Mouse (Mus musculus) inflammation-experienced regulatory T-cells, adult 16 weeks (primary cell): ENCODE measurements around the gene A130010J15Rik. TPM values are rescaled to one million over a fixed set of nuclear protein-coding genes. Genes with fewer than 3 reads are reported as not detected.

Source experiments
- polyA plus RNA-seq: library from polyadenylated mRNA; unstranded; fragments of 100-300 nt; shearing (Covaris generic); gene quantifications from one replicate; pipeline ENCODE4 v1.2.1, GENCODE M21; 2017

Gene A130010J15Rik
- 10.1 TPM for polyA plus RNA-seq

DNA sequence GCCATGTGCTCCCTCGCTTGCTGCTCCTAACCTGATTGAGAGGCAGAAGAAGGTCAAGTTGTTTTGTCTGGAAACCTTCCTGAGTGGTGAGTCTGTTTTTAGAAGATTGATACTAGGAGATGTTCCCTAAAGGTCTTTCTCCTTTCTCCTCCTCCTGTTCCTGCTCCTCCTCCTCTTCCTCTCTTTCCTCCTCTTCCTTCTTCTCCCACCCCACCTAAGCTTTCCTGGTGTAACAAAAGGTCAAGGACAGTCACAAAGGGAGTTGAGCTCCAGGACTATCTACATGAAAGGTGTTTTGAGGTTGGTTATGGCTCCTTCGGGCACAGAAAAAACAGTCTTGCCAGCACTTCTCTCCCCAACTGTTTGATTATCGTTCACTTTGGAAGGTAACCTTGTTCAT is at the start of gene A130010J15Rik:
A130010J15Rik (plus strand) TSS at position 301 of the 400 bp plus-strand sequence.

GRCm38 (mm10) chr1:193129786-193130455 is 37.9 kb upstream of the A130010J15Rik start, which contains the start of gene Diexf:
Gene Diexf (minus strand): TSS chr1:193130272.

DNA sequence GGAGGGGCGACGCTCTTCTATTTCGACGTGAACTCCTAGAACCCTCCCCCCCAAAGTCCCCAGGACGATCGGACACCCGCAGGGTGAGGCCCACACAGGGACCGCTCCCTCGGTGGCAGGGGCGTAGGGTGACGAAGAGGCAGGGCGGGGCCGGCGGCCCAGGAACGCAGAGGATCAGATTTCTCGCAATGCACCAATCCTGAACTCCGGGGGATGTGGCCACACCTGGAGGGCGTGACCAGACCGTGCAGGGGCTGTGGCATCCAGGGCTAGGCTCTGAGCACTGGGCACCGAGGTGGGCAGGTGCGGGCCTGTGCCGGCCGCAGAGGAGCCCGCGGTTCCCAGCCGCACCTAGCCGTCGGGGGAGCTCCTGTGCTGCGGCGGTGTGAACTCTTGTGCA is 15.0 kb upstream of the A130010J15Rik start, which contains the start of gene Irf6:
Irf6 (plus strand) TSS at position 240 of the 400 bp plus-strand sequence.

GRCm38 (mm10) chr1:193201383-193201778 is 33.5 kb downstream of the A130010J15Rik start, which contains the start of gene Traf3ip3:
Gene Traf3ip3 (minus strand): TSS chr1:193201703.

GRCm38 (mm10) chr1:193207503-193207902 is 39.7 kb downstream of the A130010J15Rik start, which contains the start of gene Lamb3:
Gene Lamb3 (plus strand): TSS chr1:193207699.

Other genes starting within 250 kb of the A130010J15Rik start
- 0.13 TPM for gene Syt14, start 132.3 kb upstream of the A130010J15Rik start, polyA plus RNA-seq
- 5.4 TPM for gene Diexf, start 37.8 kb upstream of the A130010J15Rik start, polyA plus RNA-seq
- gene Irf6, start 14.9 kb upstream of the A130010J15Rik start, polyA plus RNA-seq: 22.5 TPM
- gene Traf3ip3, start 33.7 kb downstream of the A130010J15Rik start, polyA plus RNA-seq: 639 TPM
- gene Lamb3, start 39.7 kb downstream of the A130010J15Rik start, polyA plus RNA-seq: 23.6 TPM
- 137 TPM for gene Hsd11b1, start 96.0 kb downstream of the A130010J15Rik start, polyA plus RNA-seq
- 2.2 TPM for gene G0s2, start 105.2 kb downstream of the A130010J15Rik start, polyA plus RNA-seq
- gene Camk1g, start 202.3 kb downstream of the A130010J15Rik start, polyA plus RNA-seq: not detected